4 mouse cellular contexts compared by ENCODE assay signal in genomic region chr2:78533881-78534280, GRCm38 (mm10).
DNase-seq lines count a peak whose midpoint lies in the region; TF ChIP-seq lines count a peak whose summit lies in the region.
"Not testable (repeated sequence)": the region's sequence is repeated elsewhere in the genome, so short reads cannot be mapped to it uniquely, and the experiment has no call there.

No protein-coding gene starts in this region.

- not testable (repeated sequence) for H3K36me3 ChIP-seq in MEL (ENCODE audit: control insufficient read depth in 1 of 2, insufficient read depth in 2 of 2, low read length in 2 of 2); megakaryocyte, embryonic 14.5 days (replicated peaks; ENCODE audit: low read length)

- not testable (repeated sequence) for H3K27me3 ChIP-seq in MEL (ENCODE audit: control insufficient read depth in 1 of 2, insufficient read depth in 2 of 2, low read length in 2 of 2); megakaryocyte, embryonic 14.5 days (replicated peaks)

- TF ChIP-seq POLR2A in MEL (IDR thresholded peaks at IDR 0.05; ENCODE audit: control insufficient read depth in 1 of 2, insufficient read depth in 1 of 2, low read depth in 1 of 2, low read length in 2 of 2, poor library complexity in 1 of 2) = not testable (repeated sequence)

- not testable (repeated sequence) for TF ChIP-seq CTCF in MEL (IDR thresholded peaks at IDR 0.05 in 2 of 3, conservative IDR thresholded peaks at IDR 0.05 in 1 of 3; ENCODE audit: control insufficient read depth in 1 of 3, insufficient read depth in 1 of 3, low read depth in 2 of 3, low read length in 3 of 3, poor library complexity in 1 of 3, severe bottlenecking in 1 of 3)

- not testable (repeated sequence) for TF ChIP-seq RAD21 in MEL (IDR thresholded peaks at IDR 0.05; ENCODE audit: low read depth, low read length)

- DNase-seq in B cell, adult 2 months = peak; percentile 1 to 2
- not testable (repeated sequence) for DNase-seq in MEL (ENCODE audit: low read depth, low spot score)
- peak; percentile 35 for DNase-seq in induced T-regulatory cell, adult 2 months (ENCODE audit: low read depth)

- not testable (repeated sequence) for TF ChIP-seq EP300 in MEL (IDR thresholded peaks at IDR 0.05; ENCODE audit: low read depth in 1 of 2, low read length in 2 of 2)

- not testable (repeated sequence) for H3K9ac ChIP-seq in MEL (ENCODE audit: control insufficient read depth, low read depth, low read length, poor library complexity, severe bottlenecking)

- H3K9me3 ChIP-seq in MEL (replicated peaks; ENCODE audit: insufficient read depth, low read length); megakaryocyte, embryonic 14.5 days: not testable (repeated sequence)

- H3K27ac ChIP-seq in MEL (ENCODE audit: control insufficient read depth, low read depth, low read length) = not testable (repeated sequence)

- H3K79me2 ChIP-seq in MEL (ENCODE audit: control insufficient read depth, insufficient read depth, low read length, poor library complexity) = not testable (repeated sequence)

- H3K4me3 ChIP-seq in MEL (ENCODE audit: control insufficient read depth in 1 of 2, insufficient read depth in 1 of 2, low read depth in 2 of 2, low read length in 2 of 2) = not testable (repeated sequence)
- peak overlapping the region; percentile 60 for H3K4me3 ChIP-seq in megakaryocyte, embryonic 14.5 days (replicated peaks)

- H3K4me1 ChIP-seq in MEL (ENCODE audit: control insufficient read depth in 1 of 2, insufficient read depth in 2 of 2, low read length in 2 of 2); megakaryocyte, embryonic 14.5 days: not testable (repeated sequence)

TF ChIP-seq in MEL, 35 proteins besides CTCF, POLR2A, EP300 and RAD21:
- 0 out of 2 replicates have a peak, but pooled peaks have one; percentile 35 for TF ChIP-seq ETS1 (IDR thresholded peaks at IDR 0.05; ENCODE audit: low read depth, low read length)
